Mouse (Mus musculus) right cerebral cortex, postnatal 4 days (tissue): ENCODE results near the gene Foxi3.
A peak's percentile ranks its signal among the peaks of the same experiment; 100 is the strongest.

Experiments
- DNase-seq: peaks from one replicate; pipeline ENCODE4 v3.0.0-alpha.2; 2022

Foxi3 gene

GRCm38 (mm10) chr6:70956285-70956912, at the start of gene Foxi3:
Gene Foxi3, plus strand, starts transcription at chr6:70956531.
- DNase-seq: peak; percentile 23

GRCm38 (mm10) chr6:70909572-70909971, 46.8 kb upstream of the Foxi3 start:
- DNase-seq: no peak

- DNase-seq: no peak
These were observed 46.0 kb upstream of the Foxi3 start for GRCm38 (mm10) chr6:70910285-70910684.

- peak; percentile 55 for DNase-seq
These were observed 44.5 kb upstream of the Foxi3 start for GRCm38 (mm10) chr6:70911668-70912395.

- DNase-seq: no peak
These were observed 44.0 kb upstream of the Foxi3 start for GRCm38 (mm10) chr6:70912396-70912765.

- DNase-seq: no peak
These were observed 37.5 kb upstream of the Foxi3 start, which contains the start of gene Tex37 for GRCm38 (mm10) chr6:70918827-70919226. Gene Tex37, minus strand, starts transcription at chr6:70918927.

GRCm38 (mm10) chr6:70921274-70922074, 34.9 kb upstream of the Foxi3 start:
- peak; percentile 41 for DNase-seq

GRCm38 (mm10) chr6:70931801-70932200, 24.5 kb upstream of the Foxi3 start:
- no peak for DNase-seq

- DNase-seq: no peak
These were observed 3.1 kb upstream of the Foxi3 start for GRCm38 (mm10) chr6:70953274-70953673.

- no peak for DNase-seq
These were observed 2.3 kb upstream of the Foxi3 start for GRCm38 (mm10) chr6:70954040-70954439.

GRCm38 (mm10) chr6:70955291-70955800, 985 bp upstream of the Foxi3 start:
- DNase-seq: no peak

GRCm38 (mm10) chr6:70955841-70956240, 490 bp upstream of the Foxi3 start:
- no peak for DNase-seq

GRCm38 (mm10) chr6:70956936-70957335, 605 bp downstream of the Foxi3 start:
- peak; percentile 29 for DNase-seq

GRCm38 (mm10) chr6:70957341-70957940, 1.1 kb downstream of the Foxi3 start:
- DNase-seq: no peak

- DNase-seq: no peak
These were observed 7.9 kb downstream of the Foxi3 start for GRCm38 (mm10) chr6:70964116-70964830.

- no peak for DNase-seq
These were observed 9.4 kb downstream of the Foxi3 start for GRCm38 (mm10) chr6:70965694-70966093.

GRCm38 (mm10) chr6:70967422-70967821, 11.1 kb downstream of the Foxi3 start:
- no peak for DNase-seq

GRCm38 (mm10) chr6:70968291-70968690, 12.0 kb downstream of the Foxi3 start:
- no peak for DNase-seq

GRCm38 (mm10) chr6:70973066-70973465, 16.7 kb downstream of the Foxi3 start:
- no peak for DNase-seq

- no peak for DNase-seq
These were observed 24.7 kb downstream of the Foxi3 start for GRCm38 (mm10) chr6:70981036-70981435.

- DNase-seq: no peak
These were observed 26.1 kb downstream of the Foxi3 start for GRCm38 (mm10) chr6:70982416-70982815.

GRCm38 (mm10) chr6:70986683-70987082, 30.4 kb downstream of the Foxi3 start:
- no peak for DNase-seq
